In the genomic region with DNA sequence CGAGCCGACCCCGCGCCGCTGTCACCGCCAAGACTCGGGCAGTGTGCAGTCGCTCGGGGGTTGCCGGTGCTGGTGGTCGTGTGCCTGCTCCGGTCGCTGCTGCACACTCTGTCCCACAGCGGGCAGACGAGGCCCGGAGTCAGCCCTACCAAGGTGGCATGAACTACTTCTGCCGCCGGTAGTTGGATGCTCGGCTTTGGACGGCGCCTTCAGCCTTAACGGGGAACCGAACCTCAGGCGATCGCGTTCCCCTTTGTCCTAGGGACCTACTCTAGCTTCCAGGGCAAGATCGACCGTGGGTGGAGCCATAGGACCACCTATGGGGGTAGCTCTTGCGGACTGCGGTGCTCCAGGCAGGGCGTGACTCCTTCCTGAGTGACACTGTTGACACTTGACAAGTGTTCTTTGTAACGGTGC, we compare ENCODE assay signal across 8 mouse cellular contexts. TPM values are rescaled to one million over a fixed set of nuclear protein-coding genes. Genes with fewer than 3 reads are reported as not detected.
DNase-seq lines count a peak whose midpoint lies in the region; ATAC-seq lines count a peak whose summit lies in the region.

No protein-coding gene starts in this region.

- no peaks in the 10 kb centered on the region for H3K36me3 ChIP-seq in lung, embryonic 15.5 days
- H3K36me3 ChIP-seq in hindbrain, embryonic 11.5 days (ENCODE audit: control insufficient read depth, insufficient read depth, low read length) = no peaks in the 10 kb centered on the region
- H3K36me3 ChIP-seq in megakaryocyte, embryonic 14.5 days (replicated peaks; ENCODE audit: low read length) = peaks cover 44% of the 10 kb centered on the region
- H3K36me3 ChIP-seq in stomach, embryonic 16.5 days (ENCODE audit: control insufficient read depth, insufficient read depth, low read length) = no peaks in the 10 kb centered on the region

- peak overlapping the region; percentile 68 for H3K9ac ChIP-seq in lung, embryonic 15.5 days
- peak overlapping the region; percentile 69 for H3K9ac ChIP-seq in hindbrain, embryonic 11.5 days (ENCODE audit: low read depth, low read length)
- peak overlapping the region; percentile 77 for H3K9ac ChIP-seq in stomach, embryonic 16.5 days (ENCODE audit: low read length)

- H3K27me3 ChIP-seq in lung, embryonic 15.5 days = no peaks in the 10 kb centered on the region
- no peaks in the 10 kb centered on the region for H3K27me3 ChIP-seq in hindbrain, embryonic 11.5 days (ENCODE audit: control insufficient read depth, insufficient read depth, low read length)
- no peaks in the 10 kb centered on the region for H3K27me3 ChIP-seq in megakaryocyte, embryonic 14.5 days (replicated peaks)
- H3K27me3 ChIP-seq in stomach, embryonic 16.5 days (ENCODE audit: control insufficient read depth, insufficient read depth, low read length) = no peaks in the 10 kb centered on the region

- peak overlapping the region; percentile 92 for H3K4me3 ChIP-seq in lung, embryonic 15.5 days
- peak overlapping the region; percentile 73 for H3K4me3 ChIP-seq in hindbrain, embryonic 11.5 days (ENCODE audit: low read depth, low read length)
- peak overlapping the region; percentile 99 for H3K4me3 ChIP-seq in megakaryocyte, embryonic 14.5 days (replicated peaks)
- peak overlapping the region; percentile 75 for H3K4me3 ChIP-seq in stomach, embryonic 16.5 days (replicated peaks; ENCODE audit: low read length)

- no peak for DNase-seq in lung, postnatal 14 days
- DNase-seq in hindbrain, embryonic 11.5 days (ENCODE audit: low spot score) = peak; percentile 55
- DNase-seq in frontal cortex, postnatal 14 days (ENCODE audit: low spot score in 2 of 2) = no peak
- no peak for DNase-seq in layer of hippocampus, postnatal 10 days (ENCODE audit: low spot score in 2 of 2)

- peak; percentile 62 for ATAC-seq in lung, embryonic 15.5 days (ENCODE audit: borderline replicate concordance, extremely low read depth, low FRiP score, low TSS enrichment)
- peak; percentile 39 for ATAC-seq in common myeloid progenitor, adult 5-6 weeks (replicated peaks; ENCODE audit: low read depth, poor library complexity, severe bottlenecking)
- peak; percentile 85 for ATAC-seq in hindbrain, embryonic 11.5 days (ENCODE audit: low FRiP score)
- ATAC-seq in stomach, embryonic 16.5 days (ENCODE audit: insufficient read depth, low FRiP score) = peak; percentile 62

- peaks cover 17% of the 10 kb centered on the region for H3K4me1 ChIP-seq in lung, embryonic 15.5 days
- H3K4me1 ChIP-seq in hindbrain, embryonic 11.5 days (replicated peaks; ENCODE audit: control insufficient read depth, insufficient read depth, low read length) = no peaks in the 10 kb centered on the region
- H3K4me1 ChIP-seq in megakaryocyte, embryonic 14.5 days = peaks cover 86% of the 10 kb centered on the region
- peaks cover 11% of the 10 kb centered on the region; the same call in 1 of the 2 replicates for H3K4me1 ChIP-seq in stomach, embryonic 16.5 days (ENCODE audit: control insufficient read depth, insufficient read depth, low read length)

- H3K9me3 ChIP-seq in lung, embryonic 15.5 days = no peaks in the 10 kb centered on the region
- H3K9me3 ChIP-seq in hindbrain, embryonic 11.5 days (ENCODE audit: control insufficient read depth, low read length) = no peaks in the 10 kb centered on the region
- peaks cover 22% of the 10 kb centered on the region for H3K9me3 ChIP-seq in megakaryocyte, embryonic 14.5 days
- H3K9me3 ChIP-seq in stomach, embryonic 16.5 days (replicated peaks; ENCODE audit: control insufficient read depth, low read length) = peaks cover 3% of the 10 kb centered on the region; the same call in 1 of the 2 replicates

- WGBS in lung, embryonic 15.5 days = 0% methylated on average over 32 of the region's 32 CpGs
- WGBS in hindbrain, embryonic 11.5 days = under 1% methylated on average over 32 of the region's 32 CpGs
- under 1% methylated on average over 32 of the region's 32 CpGs for WGBS in stomach, embryonic 16.5 days

- peak overlapping the region; percentile 94 for H3K4me2 ChIP-seq in lung, embryonic 15.5 days
- peak overlapping the region; percentile 80 for H3K4me2 ChIP-seq in hindbrain, embryonic 11.5 days (replicated peaks; ENCODE audit: low read depth, low read length)
- peak overlapping the region; percentile 93 for H3K4me2 ChIP-seq in stomach, embryonic 16.5 days (ENCODE audit: low read depth, low read length)

- H3K27ac ChIP-seq in lung, embryonic 15.5 days = peak overlapping the region; percentile 87
- no peak overlapping the region for H3K27ac ChIP-seq in hindbrain, embryonic 11.5 days (ENCODE audit: low read depth, low read length)
- H3K27ac ChIP-seq in stomach, embryonic 16.5 days (ENCODE audit: low read length) = no peak overlapping the region; the same call in 1 of the 2 replicates

RNA-seq across cellular contexts. Expression of gene Depdc1b, which starts 0.4 kb away (rescaled TPM):
- 13.4 and 15.2 TPM in 2 replicates for polyA plus RNA-seq in lung, embryonic 15.5 days (2015; fragmentation: Nextera tagmentation; extraction: Ambion mirVana)
- 41.4 and 44.4 TPM in 2 replicates for total RNA-seq in common myeloid progenitor, adult 5-6 weeks (2017)
- polyA plus RNA-seq in hindbrain, embryonic 11.5 days (2014; fragmentation: Nextera tagmentation; extraction: Ambion mirVana) = 14.0 and 17.0 TPM in 2 replicates
- polyA plus RNA-seq in megakaryocyte, embryonic 14.5 days (2012; ENCODE audit: insufficient read depth, low replicate concordance) = 0.65 and 4.7 TPM in 2 replicates
- 6.8 and 8.2 TPM in 2 replicates for polyA plus RNA-seq in stomach, embryonic 16.5 days (2015; fragmentation: Nextera tagmentation; extraction: Ambion mirVana)
- total RNA-seq in layer of hippocampus, postnatal 10 days (2021) = 1 to 10 TPM; 1.3 to 1.4 TPM
